Mouse (Mus musculus): ENCODE measurements around the gene Naip6. TPM values are rescaled to one million over a fixed set of nuclear protein-coding genes. Genes with fewer than 3 reads are reported as not detected.
"Not testable (repeated sequence)": the region's sequence is repeated elsewhere in the genome, so short reads cannot be mapped to it uniquely, and the experiment has no call there.

Naip6 gene
- 0.25 and 0.26 TPM in 2 replicates for polyA plus RNA-seq (2012; rRNA removed)

DNA sequence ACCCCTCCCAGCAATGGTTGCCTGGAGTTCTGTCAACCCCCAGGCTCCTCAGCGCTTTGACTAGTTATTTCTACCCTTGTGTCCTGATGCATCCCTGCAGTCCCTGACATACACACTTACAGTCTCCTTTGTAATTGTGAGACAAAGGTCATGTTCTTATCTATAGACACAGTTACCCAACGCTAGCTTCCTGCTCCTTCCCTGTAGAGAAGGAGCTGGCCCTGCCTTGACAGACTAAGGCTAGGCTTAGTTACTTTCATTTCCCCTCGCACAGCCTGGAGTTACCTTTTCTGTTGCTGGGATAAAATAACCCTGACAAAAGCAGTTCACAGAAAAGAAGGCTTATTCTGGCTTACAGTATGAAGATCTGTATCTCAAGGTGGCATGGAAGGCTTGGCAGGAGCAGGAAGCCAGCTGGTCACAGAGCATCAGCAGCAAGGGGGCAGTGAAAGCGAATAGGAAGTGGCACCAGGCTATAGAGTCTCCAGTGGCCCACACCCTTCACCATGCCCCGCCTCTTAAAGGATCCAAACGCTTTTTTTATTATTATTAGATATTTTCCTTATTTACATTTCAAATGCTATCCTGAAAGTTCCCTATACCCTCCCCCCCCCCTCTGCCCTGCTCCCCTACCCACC lies at the start of gene Naip6:
Gene Naip6 (minus strand): TSS at position 419 of the 638 bp plus-strand sequence.
- WGBS: 67% methylated on average over 6 of the region's 6 CpGs

DNA sequence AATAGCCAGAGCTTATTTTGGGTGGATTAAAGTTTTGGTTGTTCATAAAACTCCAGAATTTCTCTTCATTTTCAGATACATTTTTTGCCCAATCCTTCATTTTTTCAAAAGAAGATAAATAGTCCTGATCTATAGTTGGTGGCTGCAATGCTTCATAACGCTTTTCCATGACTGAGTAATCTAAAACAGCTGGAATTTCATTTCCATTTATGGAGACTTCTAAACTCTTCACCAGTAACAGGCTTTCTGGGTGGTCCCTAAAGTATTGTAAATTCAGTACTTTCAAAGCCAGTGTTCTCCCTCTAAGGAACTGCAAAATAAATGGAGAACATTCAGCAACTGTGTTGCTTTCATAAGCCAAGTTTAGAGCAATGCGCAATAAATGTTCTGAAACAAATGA lies 34.8 kb upstream of the Naip6 start:
- not testable (repeated sequence) for H3K4me3 ChIP-seq (replicated peaks; ENCODE audit: insufficient read depth, low read depth, low read length); H3K27me3 ChIP-seq (ENCODE audit: control insufficient read depth, insufficient read depth, low read length); H3K4me1 ChIP-seq (ENCODE audit: control insufficient read depth, insufficient read depth, low read length); DNase-seq; H3K27ac ChIP-seq (ENCODE audit: insufficient read depth, low read length)
- 78% methylated on average over 2 of the region's 2 CpGs for WGBS

More for the DNA sequence above, at the start of gene Naip6:
- not testable (repeated sequence) for H3K4me3 ChIP-seq (replicated peaks; ENCODE audit: insufficient read depth, low read depth, low read length); H3K27me3 ChIP-seq (ENCODE audit: control insufficient read depth, insufficient read depth, low read length); DNase-seq; H3K27ac ChIP-seq (ENCODE audit: insufficient read depth, low read length); H3K4me1 ChIP-seq (ENCODE audit: control insufficient read depth, insufficient read depth, low read length)

DNA sequence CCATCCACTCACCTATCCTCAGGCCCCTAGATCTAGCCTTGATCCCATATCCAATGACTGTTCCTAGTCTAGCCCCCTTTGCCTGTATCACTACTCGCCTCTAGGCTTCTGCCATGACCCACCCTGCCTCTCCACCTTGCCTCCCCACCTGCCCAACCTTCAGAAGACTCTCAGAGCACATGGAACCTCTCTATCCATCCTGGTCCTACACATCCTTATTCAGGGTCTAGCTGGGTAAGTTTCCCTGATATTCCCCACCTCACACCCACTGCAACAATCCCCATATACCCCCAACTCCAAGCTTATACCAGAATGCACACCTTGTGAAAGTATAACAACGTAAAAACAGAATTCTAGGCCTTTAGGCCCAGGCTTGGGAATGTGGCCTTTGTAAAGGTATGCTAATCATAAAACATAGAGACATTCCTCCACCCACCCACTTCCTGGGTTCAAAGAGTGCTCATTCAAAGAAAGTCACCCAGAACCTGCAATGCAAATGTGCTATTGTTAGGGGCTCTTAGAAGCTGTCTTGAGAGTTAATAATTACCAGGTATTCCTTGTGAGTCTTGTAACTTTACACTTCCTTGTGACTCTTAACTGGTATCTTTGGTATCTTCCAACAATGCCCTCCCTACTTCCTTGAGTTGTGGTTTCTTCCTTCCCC lies 32.2 kb upstream of the Naip6 start:
- not testable (repeated sequence) for H3K27me3 ChIP-seq (ENCODE audit: control insufficient read depth, insufficient read depth, low read length); H3K27ac ChIP-seq (ENCODE audit: insufficient read depth, low read length); H3K4me3 ChIP-seq (replicated peaks; ENCODE audit: insufficient read depth, low read depth, low read length); H3K4me1 ChIP-seq (ENCODE audit: control insufficient read depth, insufficient read depth, low read length); DNase-seq
- WGBS: 26% methylated on average over 1 of the region's 2 CpGs

DNA sequence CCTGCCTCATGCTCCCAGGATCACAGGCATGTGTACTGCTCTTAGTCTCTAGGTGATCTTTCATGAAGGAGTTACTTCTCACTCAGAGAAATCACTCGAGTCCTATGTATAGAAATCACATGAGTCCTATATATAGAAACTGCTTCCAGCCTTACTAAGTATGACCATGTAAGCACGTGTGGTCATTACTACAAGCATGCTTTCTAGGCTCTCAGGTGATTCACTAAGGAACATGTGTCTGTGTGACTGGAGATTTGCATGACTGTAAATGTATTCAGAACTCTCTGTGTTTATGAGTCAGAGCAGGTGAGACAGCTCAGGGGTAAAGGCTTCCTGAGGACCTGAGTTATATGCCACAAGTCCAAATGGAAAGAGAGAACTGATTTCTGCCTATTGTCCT lies 24.3 kb upstream of the Naip6 start:
- H3K4me3 ChIP-seq (replicated peaks; ENCODE audit: insufficient read depth, low read depth, low read length): no peak overlapping the region
- H3K4me1 ChIP-seq (ENCODE audit: control insufficient read depth, insufficient read depth, low read length): no peaks in the 10 kb centered on the region
- WGBS: 61% methylated on average over 2 of the region's 2 CpGs
- no peak for TF ChIP-seq CTCF (IDR thresholded peaks at IDR 0.05; ENCODE audit: borderline replicate concordance, insufficient read depth, low read depth, low read length)
- no peak for TF ChIP-seq POLR2A (IDR thresholded peaks at IDR 0.05; ENCODE audit: borderline replicate concordance, insufficient read depth, low read length)
- H3K27me3 ChIP-seq (ENCODE audit: control insufficient read depth, insufficient read depth, low read length): no peaks in the 10 kb centered on the region
- H3K27ac ChIP-seq (ENCODE audit: insufficient read depth, low read length): no peak overlapping the region
- DNase-seq: no peak

DNA sequence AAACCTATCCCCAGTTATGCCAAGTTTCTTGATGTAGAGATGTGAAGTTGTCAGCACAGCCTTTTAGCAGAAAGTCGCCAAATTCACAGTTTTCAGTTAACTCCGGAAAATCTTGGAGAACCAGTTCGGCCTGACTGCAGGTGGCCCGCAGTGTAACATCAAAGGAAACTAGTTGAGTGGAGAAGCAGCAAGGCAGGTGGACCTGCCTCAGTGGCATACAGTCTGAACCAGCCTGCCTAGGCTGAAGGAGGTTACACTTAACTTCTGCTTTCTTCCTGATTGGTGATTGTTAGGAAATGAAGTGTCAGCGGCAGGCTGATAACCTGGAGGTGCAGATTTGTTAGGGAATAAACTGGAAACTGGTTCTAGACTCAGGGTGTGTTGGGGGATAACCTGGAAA lies 14.3 kb upstream of the Naip6 start:
- not testable (repeated sequence) for H3K27ac ChIP-seq (ENCODE audit: insufficient read depth, low read length); H3K27me3 ChIP-seq (ENCODE audit: control insufficient read depth, insufficient read depth, low read length); H3K4me3 ChIP-seq (replicated peaks; ENCODE audit: insufficient read depth, low read depth, low read length); H3K4me1 ChIP-seq (ENCODE audit: control insufficient read depth, insufficient read depth, low read length); DNase-seq
- 63% methylated on average over 5 of the region's 5 CpGs for WGBS

DNA sequence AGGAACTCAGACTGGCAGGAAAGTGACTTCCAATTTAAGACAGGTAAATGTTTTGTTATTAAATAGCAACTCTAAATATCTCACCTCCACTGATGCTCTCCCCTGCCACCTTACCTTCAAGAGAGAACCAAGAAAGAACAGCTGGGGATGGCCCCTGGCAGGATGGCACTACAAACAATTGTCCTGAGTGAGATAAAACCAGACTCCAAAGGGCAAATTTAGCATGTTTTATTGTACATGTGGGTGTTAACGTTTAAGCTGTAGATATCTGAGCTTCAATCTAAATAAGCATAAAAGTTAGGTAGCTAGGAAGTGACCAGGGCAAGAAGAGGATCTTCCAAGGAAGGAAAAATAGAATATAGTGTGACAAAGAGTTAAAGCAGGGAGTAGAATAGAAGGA lies 11.4 kb upstream of the Naip6 start:
- not testable (repeated sequence) for H3K27ac ChIP-seq (ENCODE audit: insufficient read depth, low read length); DNase-seq; H3K4me1 ChIP-seq (ENCODE audit: control insufficient read depth, insufficient read depth, low read length); H3K4me3 ChIP-seq (replicated peaks; ENCODE audit: insufficient read depth, low read depth, low read length); H3K27me3 ChIP-seq (ENCODE audit: control insufficient read depth, insufficient read depth, low read length)
- WGBS: 34% methylated on average over 1 of the region's 1 CpGs

DNA sequence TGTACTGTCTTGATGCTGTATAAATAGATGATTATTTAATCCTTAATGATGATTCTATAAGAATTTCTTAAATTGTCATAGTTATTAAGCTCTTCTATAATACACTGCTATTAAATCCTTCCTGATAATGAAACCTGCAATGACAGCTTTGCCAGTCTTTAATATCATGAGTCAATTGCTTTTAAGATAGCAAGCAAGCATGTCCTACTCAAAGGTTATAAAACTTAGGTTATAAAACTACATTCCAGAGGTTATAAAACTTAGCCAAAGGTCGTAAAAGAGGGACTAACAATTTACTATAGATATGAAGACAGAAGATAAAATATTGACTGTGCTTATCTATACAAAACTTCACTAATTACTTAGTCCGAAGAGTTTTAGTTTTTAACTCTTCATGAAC lies 10.6 kb upstream of the Naip6 start:
- H3K4me1 ChIP-seq (ENCODE audit: control insufficient read depth, insufficient read depth, low read length); H3K4me3 ChIP-seq (replicated peaks; ENCODE audit: insufficient read depth, low read depth, low read length); DNase-seq; H3K27me3 ChIP-seq (ENCODE audit: control insufficient read depth, insufficient read depth, low read length); H3K27ac ChIP-seq (ENCODE audit: insufficient read depth, low read length): not testable (repeated sequence)
- WGBS: 66% methylated on average over 2 of the region's 2 CpGs

DNA sequence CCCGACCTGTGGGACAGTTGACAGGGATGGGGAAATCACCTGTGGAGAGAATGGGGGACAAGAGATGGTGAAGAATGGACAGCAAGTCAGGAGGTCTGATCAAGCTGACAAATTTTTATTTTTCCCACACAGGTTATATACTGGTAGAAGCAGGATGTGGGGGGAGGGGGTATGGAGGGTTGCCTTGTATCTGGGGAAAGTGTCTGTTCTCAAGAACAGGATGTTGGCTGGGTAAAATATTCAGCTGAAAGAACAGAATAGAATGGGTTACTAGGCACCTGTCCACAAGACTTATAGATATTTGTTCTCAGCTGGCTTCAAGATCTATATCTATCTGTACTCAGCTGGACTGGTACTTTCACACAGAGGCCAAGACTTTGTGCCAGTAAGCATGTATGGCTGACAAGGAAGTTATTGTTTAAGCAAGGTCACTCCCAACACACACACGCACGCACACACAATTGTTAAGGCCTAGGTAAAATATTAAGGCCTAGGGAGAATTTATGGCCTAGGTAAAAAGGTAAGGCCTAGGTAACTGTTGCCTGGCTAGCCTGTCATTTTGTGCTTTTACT lies 4.9 kb upstream of the Naip6 start:
- WGBS: 85% methylated on average over 3 of the region's 3 CpGs
- not testable (repeated sequence) for H3K27me3 ChIP-seq (ENCODE audit: control insufficient read depth, insufficient read depth, low read length); H3K4me1 ChIP-seq (ENCODE audit: control insufficient read depth, insufficient read depth, low read length); H3K4me3 ChIP-seq (replicated peaks; ENCODE audit: insufficient read depth, low read depth, low read length); DNase-seq; H3K27ac ChIP-seq (ENCODE audit: insufficient read depth, low read length)

DNA sequence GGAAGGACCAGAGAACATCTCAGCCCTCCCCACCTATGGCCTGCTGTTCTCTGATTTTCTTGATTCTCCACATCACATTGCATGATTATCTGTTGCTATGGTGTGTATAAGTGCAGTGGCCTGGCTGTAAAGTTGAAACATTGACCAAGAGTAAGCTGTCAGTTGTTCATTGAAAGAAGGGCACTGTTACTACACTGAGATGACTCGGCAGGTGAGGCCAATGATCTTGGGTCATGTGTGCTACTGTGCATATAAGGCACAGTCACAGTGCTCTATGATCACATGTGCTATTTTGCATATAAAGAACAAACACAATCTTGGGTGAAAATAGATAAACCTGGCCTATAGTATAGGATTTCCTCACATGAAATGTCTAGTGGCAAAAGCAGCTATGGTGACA lies 32.9 kb downstream of the Naip6 start:
- WGBS: 89% methylated on average over 1 of the region's 1 CpGs
- Histone ChIP-seq H3K27me3 (ENCODE audit: control insufficient read depth, insufficient read depth, low read length) (no peaks in the 10 kb centered on the region), H3K4me3 (replicated peaks; ENCODE audit: insufficient read depth, low read depth, low read length) (no peak overlapping the region), H3K27ac (ENCODE audit: insufficient read depth, low read length) (no peak overlapping the region), H3K4me1 (ENCODE audit: control insufficient read depth, insufficient read depth, low read length) (no peaks in the 10 kb centered on the region)
- TF ChIP-seq CTCF (IDR thresholded peaks at IDR 0.05; ENCODE audit: borderline replicate concordance, insufficient read depth, low read depth, low read length) (no peak), POLR2A (IDR thresholded peaks at IDR 0.05; ENCODE audit: borderline replicate concordance, insufficient read depth, low read length) (no peak)
- DNase-seq: no peak

DNA sequence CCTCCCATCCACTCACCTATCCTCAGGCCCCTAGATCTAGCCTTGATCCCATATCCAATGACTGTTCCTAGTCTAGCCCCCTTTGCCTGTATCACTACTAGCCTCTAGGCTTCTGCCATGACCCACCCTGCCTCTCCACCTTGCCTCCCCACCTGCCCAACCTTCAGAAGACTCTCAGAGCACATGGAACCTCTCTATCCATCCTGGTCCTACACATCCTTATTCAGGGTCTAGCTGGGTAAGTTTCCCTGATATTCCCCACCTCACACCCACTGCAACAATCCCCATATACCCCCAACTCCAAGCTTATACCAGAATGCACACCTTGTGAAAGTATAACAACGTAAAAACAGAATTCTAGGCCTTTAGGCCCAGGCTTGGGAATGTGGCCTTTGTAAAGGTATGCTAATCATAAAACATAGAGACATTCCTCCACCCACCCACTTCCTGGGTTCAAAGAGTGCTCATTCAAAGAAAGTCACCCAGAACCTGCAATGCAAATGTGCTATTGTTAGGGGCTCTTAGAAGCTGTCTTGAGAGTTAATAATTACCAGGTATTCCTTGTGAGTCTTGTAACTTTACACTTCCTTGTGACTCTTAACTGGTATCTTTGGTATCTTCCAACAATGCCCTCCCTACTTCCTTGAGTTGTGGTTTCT lies 45.9 kb downstream of the Naip6 start:
- not testable (repeated sequence) for H3K4me1 ChIP-seq (ENCODE audit: control insufficient read depth, insufficient read depth, low read length); DNase-seq; H3K27me3 ChIP-seq (ENCODE audit: control insufficient read depth, insufficient read depth, low read length); H3K4me3 ChIP-seq (replicated peaks; ENCODE audit: insufficient read depth, low read depth, low read length); H3K27ac ChIP-seq (ENCODE audit: insufficient read depth, low read length)
- WGBS: no CpG with 5 or more reads among the region's 1 CpGs

DNA sequence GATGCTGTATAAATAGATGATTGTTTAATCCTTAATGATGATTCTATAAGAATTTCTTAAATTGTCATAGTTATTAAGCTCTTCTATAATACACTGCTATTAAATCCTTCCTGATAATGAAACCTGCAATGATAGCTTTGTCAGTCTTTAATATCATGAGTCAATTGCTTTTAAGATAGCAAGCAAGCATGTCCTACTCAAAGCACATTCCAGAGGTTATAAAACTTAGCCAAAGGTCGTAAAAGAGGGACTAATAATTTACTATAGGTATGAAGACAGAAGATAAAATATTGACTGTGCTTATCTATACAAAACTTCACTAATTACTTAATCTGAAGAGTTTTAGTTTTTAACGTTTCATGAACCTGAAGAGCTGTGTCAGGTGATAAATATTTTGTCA lies 60.5 kb downstream of the Naip6 start:
- 75% methylated on average over 2 of the region's 2 CpGs for WGBS
- not testable (repeated sequence) for DNase-seq; H3K27me3 ChIP-seq (ENCODE audit: control insufficient read depth, insufficient read depth, low read length); H3K4me1 ChIP-seq (ENCODE audit: control insufficient read depth, insufficient read depth, low read length); H3K27ac ChIP-seq (ENCODE audit: insufficient read depth, low read length); H3K4me3 ChIP-seq (replicated peaks; ENCODE audit: insufficient read depth, low read depth, low read length)

DNA sequence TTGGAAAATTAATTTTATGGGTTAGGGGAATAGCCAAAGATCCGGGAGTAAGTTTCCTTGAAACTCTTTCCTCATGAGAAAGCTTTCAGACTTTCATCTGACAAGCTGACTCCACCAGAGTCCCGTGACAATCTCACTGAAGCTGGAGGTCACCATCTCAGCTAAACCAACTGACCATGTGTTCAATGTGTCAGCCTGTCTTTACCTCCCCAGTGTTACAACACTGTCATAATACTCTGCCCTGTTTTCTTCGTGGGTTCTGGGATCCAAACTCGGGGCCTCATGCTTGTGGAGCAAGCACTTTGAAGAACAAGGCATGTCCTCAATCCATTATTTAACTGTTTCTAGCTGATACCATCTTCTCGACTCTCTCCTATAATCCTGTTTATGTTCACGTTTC lies 61.5 kb downstream of the Naip6 start:
- H3K4me3 ChIP-seq (replicated peaks; ENCODE audit: insufficient read depth, low read depth, low read length); DNase-seq; H3K27ac ChIP-seq (ENCODE audit: insufficient read depth, low read length); H3K27me3 ChIP-seq (ENCODE audit: control insufficient read depth, insufficient read depth, low read length); H3K4me1 ChIP-seq (ENCODE audit: control insufficient read depth, insufficient read depth, low read length): not testable (repeated sequence)
- WGBS: 88% methylated on average over 6 of the region's 6 CpGs
